Mouse (Mus musculus): ENCODE results near the gene Zfp69.

Zfp69 gene

DNA sequence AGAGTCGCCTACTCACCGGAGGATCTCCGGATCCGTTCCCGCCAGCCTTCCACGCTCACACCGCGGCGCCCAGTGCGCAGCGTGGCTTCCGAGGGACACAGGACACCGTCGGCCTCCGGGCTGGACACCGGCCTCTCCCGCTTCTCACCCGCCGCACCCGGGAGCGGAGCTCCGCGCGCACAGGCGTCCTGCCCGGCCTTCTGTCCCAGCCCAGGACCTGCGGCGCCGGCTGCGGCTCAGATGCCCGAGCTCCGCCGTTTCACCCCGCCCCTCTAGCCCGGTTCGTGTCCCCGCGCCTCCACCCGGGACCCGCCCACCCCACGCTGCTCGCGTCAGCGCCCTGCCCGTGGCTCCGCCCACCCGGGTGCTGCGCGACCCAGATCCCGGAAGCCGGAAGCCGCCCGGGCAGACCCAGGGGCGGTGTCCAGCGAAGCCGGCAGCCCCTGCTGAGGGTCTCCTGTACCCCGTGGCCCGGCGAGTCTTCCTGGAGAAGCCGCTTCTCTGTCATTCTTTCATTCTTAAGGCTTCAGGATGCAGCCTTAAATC lies at the start of gene Zfp69:
Gene Zfp69, minus strand, starts transcription at position 272 of the 546 bp plus-strand sequence.
- DNase-seq, result peak; percentile 92

GRCm38 (mm10) chr4:121001042-121001441 lies 49.5 kb upstream of the Zfp69 start:
- no peak for DNase-seq

- DNase-seq, result no peak
Measured at GRCm38 (mm10) chr4:120995911-120996310, 44.4 kb upstream of the Zfp69 start.

GRCm38 (mm10) chr4:120993025-120993424 lies 41.5 kb upstream of the Zfp69 start:
- DNase-seq, result no peak

DNA sequence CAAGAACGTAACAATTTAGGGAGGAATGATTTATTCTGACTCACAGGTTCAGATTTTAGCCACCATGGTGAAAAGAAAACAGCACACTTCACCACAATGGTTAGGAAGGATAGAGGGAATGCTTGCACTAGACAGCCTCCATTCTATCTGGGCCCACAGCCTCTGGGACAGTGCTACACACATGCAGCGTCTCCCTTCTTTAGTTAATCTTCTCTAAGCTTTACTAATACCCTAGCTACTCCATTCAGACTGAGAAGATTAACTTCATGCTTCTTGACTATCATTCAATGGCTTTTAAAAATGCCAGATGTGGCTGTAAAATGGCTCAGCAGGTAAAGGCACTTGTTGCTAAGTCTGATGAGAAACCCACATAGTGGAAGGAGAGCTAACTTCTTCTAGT lies 40.8 kb upstream of the Zfp69 start:
- DNase-seq, result no peak

- DNase-seq, result no peak
Measured at GRCm38 (mm10) chr4:120987319-120987718, 35.8 kb upstream of the Zfp69 start.

DNA sequence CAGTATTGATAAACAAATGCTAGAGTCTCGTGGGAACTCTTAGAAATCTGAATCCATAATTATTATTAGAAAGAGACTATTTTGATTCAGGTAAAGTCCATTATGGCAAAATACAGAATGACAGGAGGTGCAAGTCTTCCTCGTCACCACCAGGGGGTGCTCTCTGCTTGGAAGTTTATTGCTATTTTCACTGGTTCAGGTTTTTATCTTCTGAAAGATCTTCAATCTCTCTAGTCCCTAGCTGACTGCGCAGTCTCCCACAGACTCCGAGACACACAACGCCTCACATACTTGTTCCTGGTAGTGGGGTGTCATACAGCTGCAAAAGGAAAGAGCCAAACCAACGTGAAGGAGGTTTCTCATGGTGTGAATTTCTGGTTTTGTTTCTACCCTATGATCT lies 34.9 kb upstream of the Zfp69 start:
- peak; percentile 46 for DNase-seq

- no peak for DNase-seq
Measured at GRCm38 (mm10) chr4:120978221-120978620, 26.7 kb upstream of the Zfp69 start.

- DNase-seq, result no peak
Measured at GRCm38 (mm10) chr4:120975428-120975734, 23.9 kb upstream of the Zfp69 start.

DNA sequence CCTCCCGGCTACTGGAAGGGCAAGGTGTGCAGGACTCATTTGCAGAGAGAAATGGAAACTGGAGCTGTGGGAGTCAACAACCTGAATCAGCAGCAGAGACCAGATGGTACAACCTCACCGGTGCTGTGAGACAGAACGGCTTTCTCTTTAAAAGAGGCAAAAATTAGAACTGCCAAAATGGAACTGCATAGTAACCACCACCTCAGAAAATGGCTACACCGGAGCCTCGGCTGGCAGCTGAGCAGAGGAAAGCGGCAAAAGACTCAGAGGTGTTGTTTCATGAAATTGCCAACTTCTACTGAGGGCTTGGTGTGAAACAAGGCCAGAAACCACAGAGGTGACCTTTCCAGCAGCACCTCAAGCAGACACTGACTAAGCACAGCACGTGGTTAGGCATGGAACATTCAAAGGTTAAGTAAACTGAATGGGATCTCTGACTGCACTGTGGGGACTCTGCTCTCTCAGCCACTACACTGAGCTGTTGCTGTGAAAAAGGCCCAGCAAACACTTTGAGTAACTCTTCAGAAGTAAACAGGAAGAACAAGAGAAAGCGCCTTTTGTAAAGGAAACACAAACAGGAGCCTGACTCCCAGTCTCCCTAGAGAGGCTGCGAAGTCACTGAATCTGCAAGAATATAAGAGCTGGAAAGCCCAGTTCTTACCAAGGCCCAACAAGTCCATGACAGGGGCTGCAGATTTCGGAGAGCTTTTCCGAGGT lies 23.4 kb upstream of the Zfp69 start:
- DNase-seq, result peak; percentile 68

- no peak for DNase-seq
Measured at GRCm38 (mm10) chr4:120971842-120972241, 20.3 kb upstream of the Zfp69 start.

- peak; percentile 50 for DNase-seq
Measured at GRCm38 (mm10) chr4:120969382-120970146, 18.1 kb upstream of the Zfp69 start.

DNA sequence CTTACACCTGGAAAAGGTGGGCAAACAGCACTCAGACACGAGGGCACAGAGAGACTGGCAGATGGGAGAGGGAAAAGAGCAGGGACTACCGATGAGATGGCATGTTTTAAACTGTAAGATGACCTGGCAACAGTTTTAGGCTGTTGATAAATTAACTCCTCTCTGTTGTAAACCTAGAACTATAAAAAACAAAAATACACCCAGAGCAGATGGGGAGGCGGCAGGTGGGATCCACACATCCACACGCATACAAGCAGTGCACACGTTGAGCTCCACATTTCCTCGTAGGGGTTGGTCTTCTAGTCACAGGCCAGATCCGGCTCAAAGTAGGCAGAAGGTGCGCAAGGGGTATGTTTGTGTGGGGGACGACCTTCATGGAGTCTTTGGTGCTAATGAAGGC lies 17.0 kb upstream of the Zfp69 start:
- no peak for DNase-seq

- DNase-seq, result no peak
Measured at GRCm38 (mm10) chr4:120955586-120955985, 4.1 kb upstream of the Zfp69 start.

GRCm38 (mm10) chr4:120953667-120954066 lies 2.2 kb upstream of the Zfp69 start:
- DNase-seq, result no peak

- DNase-seq, result no peak
Measured at GRCm38 (mm10) chr4:120953038-120953437, 1.5 kb upstream of the Zfp69 start.

GRCm38 (mm10) chr4:120952163-120952562 lies 664 bp upstream of the Zfp69 start:
- DNase-seq, result peak; percentile 20

DNA sequence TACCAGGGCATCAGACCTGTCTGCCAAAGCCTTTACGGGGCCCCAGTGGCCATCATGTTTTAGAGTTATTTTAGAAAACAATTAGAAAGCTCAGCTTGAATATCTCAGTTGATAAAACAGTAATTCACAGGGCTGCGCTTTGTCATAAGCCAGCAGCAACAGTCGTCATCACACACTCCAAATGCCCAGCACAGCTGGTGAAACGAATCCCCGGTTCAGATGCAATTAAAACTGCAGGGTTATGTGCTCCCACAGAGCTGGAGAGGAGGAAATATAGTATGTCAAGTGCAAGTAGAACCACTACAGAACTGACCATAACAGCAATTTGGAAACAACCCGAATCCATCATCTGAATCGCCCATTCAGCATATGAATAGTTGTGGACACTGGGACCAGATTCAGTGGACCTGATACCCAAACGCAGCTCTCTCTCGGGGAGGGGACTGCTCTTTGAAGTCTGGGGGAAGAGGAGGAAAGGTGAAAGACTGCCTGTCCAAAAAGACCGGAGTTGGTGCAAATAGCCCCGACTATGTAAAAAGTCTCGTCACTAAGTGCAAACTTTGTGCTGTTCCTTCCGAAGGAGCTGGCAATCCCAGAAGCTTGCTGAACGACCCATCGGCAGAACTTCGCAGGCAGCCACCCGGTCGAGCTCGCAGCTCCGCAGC lies 604 bp downstream of the Zfp69 start:
- peak; percentile 16 for DNase-seq

DNA sequence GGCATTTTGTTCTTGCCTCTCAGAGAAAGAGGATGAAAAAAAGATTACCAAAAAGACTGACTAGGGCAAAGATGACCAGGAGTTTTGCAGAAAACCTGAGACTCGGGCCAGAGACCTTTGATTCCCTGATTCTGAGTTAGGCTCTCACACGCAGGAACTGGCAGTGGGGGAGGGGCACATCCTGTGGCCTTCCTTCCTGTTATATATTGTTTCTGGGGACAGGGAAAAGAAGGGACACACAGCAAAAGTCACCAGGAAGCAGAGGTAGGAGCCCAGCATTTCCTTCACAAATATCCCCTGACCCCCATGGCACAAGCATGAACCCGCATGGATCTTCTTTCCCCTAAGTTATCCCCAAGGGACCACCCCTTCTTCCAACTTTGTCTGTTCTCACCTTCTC lies 2.6 kb downstream of the Zfp69 start:
- DNase-seq, result peak; percentile 20

- DNase-seq, result no peak
Measured at GRCm38 (mm10) chr4:120935006-120935405, 16.5 kb downstream of the Zfp69 start.

- DNase-seq, result no peak
Measured at GRCm38 (mm10) chr4:120930736-120931135, 20.8 kb downstream of the Zfp69 start.

GRCm38 (mm10) chr4:120928686-120929085 lies 22.8 kb downstream of the Zfp69 start:
- no peak for DNase-seq

GRCm38 (mm10) chr4:120925386-120925785 lies 26.1 kb downstream of the Zfp69 start:
- DNase-seq, result peak; percentile 64

Data from thymus, postnatal 25 days (tissue).